Mouse (Mus musculus) embryonic stem cell, embryonic (primary cell): ENCODE results near the gene Gm973.

Source experiments
- CTCF ChIA-PET, 4 experiments: fragments of 300-600 bp in 2 of 4; fragments of 350-600 bp in 2 of 4; sonication (Branson Sonifier 250); formaldehyde crosslinking; loops; one replicate each; lab custom pipeline; 2022; ENCODE audit warnings: inconsistent platforms in 2 of 4; lab: Charles Lee
- POLR2A ChIA-PET, 4 experiments: fragments of 300-600 bp in 2 of 4; fragments of 350-600 bp in 2 of 4; sonication (Branson Sonifier 250); formaldehyde crosslinking; loops; one replicate each; lab custom pipeline; 2022; ENCODE audit warnings: antibody characterized with exemption in 4 of 4, inconsistent platforms in 1 of 4; lab: Charles Lee

Gm973 gene

DNA sequence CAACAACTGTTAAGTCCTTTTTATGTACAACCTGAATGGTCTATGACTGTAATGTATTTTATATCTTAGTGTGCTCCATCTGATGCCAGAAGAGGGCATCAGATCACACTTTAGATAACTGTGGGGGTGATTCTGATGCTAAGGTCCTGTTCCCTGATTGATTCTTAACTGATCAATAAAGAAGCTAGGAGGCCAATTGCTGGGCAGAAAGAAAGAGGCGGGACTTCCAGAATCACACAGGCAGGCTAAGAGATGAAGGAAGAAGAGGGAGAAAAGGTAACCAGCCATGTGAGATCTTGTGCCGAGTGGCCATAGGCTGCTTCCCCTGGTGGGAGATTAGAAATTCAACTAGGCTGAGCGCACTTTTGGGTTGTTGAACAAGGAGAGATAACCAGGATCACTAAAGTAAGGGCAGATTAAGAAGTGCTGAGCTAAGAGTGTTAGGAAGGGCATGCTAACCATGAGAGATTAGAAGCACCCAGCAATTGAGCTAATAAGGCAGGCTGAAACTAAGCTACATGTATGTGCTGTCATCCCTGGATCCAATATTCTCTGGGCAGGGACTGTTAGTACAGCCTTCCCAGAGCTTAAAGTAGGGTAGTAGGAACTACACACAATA is 135.2 kb downstream of the Gm973 start:
- CTCF ChIA-PET = interaction anchor here in 3 of 4 experiments (0.5 to 1.5 kb wide), 4 partner anchors 29 to 66 kb away, joined by 3 to 5 read pairs (median 4); no protein-coding TSS in a partner anchor

DNA sequence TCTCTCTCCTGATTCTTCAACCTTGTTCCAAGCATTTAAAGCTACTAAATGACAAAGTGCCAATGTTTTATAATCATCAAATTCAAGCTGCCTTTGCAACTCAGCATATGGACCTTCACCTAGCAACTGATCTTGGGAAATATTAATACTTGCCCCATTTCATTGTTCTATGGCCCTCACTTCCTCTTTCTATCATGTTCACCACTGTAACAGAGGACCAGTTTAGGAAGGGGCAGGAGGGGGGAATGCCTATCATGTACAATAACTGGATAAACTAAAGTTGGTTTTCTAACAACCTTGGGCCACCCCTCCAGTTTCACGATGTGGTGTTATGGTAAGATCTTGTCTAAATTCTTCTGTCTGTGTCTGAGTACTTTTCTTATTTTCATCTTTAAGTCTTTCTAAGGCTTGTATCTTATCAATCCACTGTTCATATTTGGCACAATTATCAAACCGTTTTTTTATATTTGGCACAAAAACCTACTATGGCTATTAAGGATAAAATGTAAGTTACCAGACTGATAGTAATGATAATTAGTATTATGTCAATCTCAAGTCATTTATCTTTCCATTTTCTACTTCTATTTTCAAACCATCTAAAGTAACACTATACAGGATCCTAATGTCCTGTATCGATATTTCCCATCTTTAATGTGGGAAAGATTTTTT is 137.3 kb downstream of the Gm973 start:
- ChIA-PET CTCF (no interaction called here), POLR2A (interaction anchor here in 1 of 4 experiments (1.0 to 2.3 kb wide), 4 partner anchors 9 to 36 kb away, joined by 3 to 10 read pairs (median 5); no protein-coding TSS in a partner anchor)

More for the DNA sequence above, 135.2 kb downstream of the Gm973 start:
- POLR2A ChIA-PET = interaction anchor here in 3 of 4 experiments (0.5 to 7.6 kb wide), 15 partner anchors 8 to 1297 kb away, joined by 3 to 52 read pairs (median 6); partner anchors contain the start of gene Nop58 (in 2 of the 3)

DNA sequence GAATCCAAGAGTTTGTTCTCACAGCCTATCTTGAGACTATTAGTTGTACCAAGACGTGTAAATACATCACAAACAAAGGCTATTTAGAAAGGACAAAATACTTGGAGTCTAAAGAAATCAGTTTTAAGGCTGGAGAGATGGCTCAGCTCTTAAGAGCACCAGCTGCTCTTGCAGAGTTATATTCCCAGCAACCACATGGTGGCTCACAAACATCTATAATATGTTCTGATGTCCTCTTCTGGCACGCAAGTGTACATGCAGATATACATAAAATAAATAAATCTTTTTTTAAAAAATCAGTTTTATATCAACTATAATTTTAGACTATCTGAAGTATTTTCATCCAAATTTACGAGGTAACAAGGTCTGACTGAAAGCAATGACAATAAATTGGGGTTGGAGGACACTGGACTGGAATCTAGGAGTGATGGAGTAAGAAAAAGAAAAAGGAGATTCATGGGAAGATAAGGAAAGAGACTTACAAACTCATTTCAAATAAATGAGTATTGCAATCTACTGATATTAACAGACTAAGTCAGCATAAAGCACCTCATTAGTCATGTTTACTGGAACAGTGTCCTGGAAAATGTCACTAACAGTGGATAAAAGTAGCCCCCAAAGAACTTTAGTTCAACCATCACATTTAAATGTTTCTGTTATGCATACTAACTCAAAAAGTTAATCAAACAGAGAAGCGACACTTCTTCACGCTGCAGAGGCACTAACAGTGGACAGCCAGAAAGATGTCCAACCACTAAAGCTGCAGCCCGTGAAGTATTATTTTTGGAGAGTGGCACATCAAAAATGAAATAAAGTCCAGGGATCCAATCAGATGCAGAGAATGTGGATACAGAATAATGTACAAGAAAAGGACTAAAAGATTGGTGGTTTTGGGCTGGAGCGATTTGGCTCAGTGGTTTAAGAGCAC is 140.4 kb downstream of the Gm973 start:
- CTCF ChIA-PET = interaction anchor here in 1 of 4 experiments (0.8 kb wide), 1 partner anchor 18 kb away, joined by 3 read pairs; no protein-coding TSS in a partner anchor
- POLR2A ChIA-PET = interaction anchor here in 1 of 4 experiments (0.6 to 1.4 kb wide), 4 partner anchors 10 to 58 kb away, joined by 4 to 6 read pairs (median 4); no protein-coding TSS in a partner anchor

DNA sequence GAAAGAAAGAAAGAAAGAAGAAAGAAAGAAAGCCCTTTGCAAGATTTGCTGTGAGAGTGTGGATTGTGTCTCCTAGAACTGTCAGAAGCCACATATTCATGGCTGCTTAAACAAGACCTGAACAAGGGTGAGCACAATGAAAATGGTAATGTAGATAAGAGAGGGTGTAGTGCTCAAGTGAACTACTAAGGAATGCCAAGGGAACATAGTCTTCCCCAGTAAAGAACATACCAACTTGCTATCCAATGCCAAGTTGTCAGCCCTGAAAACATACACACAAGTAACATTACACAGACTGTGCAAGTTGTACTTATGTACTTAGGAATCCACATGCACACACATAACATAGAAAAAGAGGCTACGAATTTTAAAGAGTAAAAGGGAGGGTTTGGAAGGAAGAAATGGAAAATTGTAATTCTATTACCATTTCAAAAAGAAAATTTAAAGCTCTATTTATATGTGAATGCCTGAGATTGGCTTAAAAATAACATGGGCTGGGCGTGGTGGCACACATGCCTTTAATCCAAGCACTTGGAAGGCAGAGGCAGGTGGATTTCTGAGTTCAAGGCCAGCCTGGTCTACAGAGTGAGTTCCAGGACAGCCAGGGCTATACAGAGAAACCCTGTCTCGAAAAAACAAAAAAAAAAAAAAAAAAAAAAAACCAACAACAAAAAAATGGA is 147.5 kb downstream of the Gm973 start:
- CTCF ChIA-PET = interaction anchor here in 2 of 4 experiments (0.6 to 0.7 kb wide), 2 partner anchors 204 to 230 kb away, joined by 3 to 4 read pairs; no protein-coding TSS in a partner anchor
- POLR2A ChIA-PET = interaction anchor here in 3 of 4 experiments (0.6 to 12.3 kb wide), 12 partner anchors 14 to 714 kb away, joined by 3 to 388 read pairs (median 4); partner anchors contain the start of gene Nop58 (in 2 of the 3)

DNA sequence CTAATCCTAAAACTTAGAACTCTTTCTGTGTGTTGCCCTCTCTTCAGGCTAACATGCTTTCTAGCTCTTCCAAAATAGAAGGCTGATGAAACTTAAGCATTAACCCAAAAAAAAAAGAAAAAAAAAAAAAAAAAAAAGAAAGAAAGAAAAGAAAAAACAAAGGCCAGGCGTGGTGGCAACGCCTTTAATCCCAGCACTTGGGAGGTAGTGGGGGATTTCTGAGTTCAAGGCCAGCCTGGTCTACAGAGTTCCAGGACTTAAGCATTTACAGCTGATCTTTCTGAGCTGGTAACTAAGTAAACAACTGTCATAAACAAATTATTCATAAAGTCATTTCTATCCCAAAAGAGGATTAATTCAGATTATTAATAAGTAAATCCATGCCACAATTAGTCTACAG is 152.8 kb downstream of the Gm973 start:
- ChIA-PET POLR2A (interaction anchor here (0.6 to 12.3 kb wide), 31 partner anchors 8 to 1244 kb away, joined by 3 to 388 read pairs (median 4); partner anchors contain the start of genes Nop58 (in 3 of the 4) and Als2 (in 1 of the 4)), CTCF (interaction anchor here in 3 of 4 experiments (0.5 to 1.3 kb wide), 5 partner anchors 50 to 1372 kb away, joined by 3 to 18 read pairs (median 3); no protein-coding TSS in a partner anchor)

DNA sequence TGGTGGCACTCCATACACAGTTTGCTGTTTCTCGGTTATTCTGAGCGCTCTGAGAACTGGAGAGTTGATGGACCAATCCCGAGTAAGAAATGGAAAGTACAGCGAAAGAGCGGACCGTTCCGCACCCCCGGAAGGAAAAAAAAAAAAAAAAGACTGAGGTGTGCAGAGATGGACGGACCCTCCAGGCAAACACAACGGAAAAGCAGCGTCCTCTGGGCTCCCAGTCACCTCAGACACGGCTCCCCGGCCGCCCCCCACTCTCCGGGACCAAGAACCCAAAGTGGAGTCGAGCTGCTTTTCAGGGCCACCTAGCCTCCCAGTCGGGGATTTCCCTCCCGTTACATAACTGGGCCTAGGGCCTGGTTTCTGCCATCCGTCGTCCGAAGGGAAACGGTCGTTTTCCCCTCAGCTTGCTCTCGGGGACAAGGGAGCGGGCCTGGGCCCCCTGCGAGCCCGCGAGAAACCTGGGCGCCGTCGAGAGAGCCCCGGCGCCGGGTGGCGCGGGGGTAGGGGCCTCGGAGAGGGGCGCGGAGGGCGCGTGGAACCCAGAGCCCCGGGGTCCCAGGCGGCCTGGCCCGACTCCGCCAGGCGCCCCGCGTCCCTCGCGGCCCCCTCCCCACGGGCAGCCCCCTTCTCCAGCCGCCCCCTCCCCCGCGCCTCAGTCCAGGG is 154.0 kb downstream of the Gm973 start:
- ChIA-PET POLR2A (interaction anchor here in 3 of 4 experiments (0.5 to 12.3 kb wide), 17 partner anchors 9 to 540 kb away, joined by 3 to 388 read pairs (median 4); partner anchors contain the start of gene Nop58 (in 2 of the 3)), CTCF (no interaction called here)

DNA sequence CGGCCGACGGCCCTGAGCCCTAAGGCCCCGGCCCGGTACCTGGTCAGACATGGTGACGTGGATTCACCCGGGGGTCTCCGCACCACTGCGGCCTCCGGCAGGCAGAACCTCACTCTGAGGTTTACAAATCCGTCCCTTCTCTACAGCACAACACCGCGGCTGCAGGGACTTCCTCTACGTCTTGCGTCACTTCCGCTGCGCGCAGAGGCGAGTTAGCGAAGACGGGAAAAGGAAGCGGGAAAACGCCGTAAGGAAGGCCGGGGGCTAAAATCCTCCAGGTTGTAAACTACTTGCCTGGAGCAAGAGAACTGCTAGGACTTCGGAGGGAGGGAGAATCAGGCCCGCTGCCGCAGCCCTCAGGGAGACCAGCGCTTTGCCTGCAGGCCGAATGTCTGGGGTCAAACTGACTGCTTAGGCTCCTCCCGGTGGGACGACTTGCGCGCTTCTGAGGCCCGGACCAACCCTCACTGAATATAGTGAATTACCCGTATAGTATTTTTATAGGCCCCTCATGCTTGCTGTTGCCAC is 154.6 kb downstream of the Gm973 start, which contains the start of gene Sumo1:
Gene Sumo1, minus strand, starts transcription at position 194 of the 528 bp plus-strand sequence.
- ChIA-PET POLR2A (interaction anchor here in 2 of 4 experiments (0.8 to 12.3 kb wide), 13 partner anchors 9 to 434 kb away, joined by 3 to 388 read pairs (median 5); partner anchors contain the start of gene Nop58 (in 2 of the 2)), CTCF (no interaction called here)

DNA sequence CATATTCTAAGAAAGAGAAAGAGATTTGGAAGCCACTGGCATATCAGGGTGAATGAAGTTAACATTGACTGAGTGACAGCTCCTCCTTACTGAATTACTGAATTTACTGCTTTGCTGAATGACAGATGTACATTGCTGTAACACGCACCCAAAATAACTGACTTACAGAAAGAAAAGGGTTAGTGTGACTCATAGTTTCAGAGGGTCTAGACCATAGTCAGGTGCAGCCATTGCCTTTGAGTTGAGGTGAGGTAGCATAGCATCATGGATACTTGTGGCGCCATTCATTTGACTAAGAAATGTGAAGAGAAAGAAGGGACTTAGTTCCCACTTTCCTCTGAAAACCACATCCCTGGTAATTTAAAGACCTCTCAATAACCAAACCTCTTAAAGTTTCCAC is 157.6 kb downstream of the Gm973 start:
- CTCF ChIA-PET = no interaction called here
- POLR2A ChIA-PET = interaction anchor here in 2 of 4 experiments (1.0 to 3.5 kb wide), 5 partner anchors 8 to 15 kb away, joined by 3 to 17 read pairs (median 4); partner anchors contain the start of gene Nop58 (in 2 of the 2)

DNA sequence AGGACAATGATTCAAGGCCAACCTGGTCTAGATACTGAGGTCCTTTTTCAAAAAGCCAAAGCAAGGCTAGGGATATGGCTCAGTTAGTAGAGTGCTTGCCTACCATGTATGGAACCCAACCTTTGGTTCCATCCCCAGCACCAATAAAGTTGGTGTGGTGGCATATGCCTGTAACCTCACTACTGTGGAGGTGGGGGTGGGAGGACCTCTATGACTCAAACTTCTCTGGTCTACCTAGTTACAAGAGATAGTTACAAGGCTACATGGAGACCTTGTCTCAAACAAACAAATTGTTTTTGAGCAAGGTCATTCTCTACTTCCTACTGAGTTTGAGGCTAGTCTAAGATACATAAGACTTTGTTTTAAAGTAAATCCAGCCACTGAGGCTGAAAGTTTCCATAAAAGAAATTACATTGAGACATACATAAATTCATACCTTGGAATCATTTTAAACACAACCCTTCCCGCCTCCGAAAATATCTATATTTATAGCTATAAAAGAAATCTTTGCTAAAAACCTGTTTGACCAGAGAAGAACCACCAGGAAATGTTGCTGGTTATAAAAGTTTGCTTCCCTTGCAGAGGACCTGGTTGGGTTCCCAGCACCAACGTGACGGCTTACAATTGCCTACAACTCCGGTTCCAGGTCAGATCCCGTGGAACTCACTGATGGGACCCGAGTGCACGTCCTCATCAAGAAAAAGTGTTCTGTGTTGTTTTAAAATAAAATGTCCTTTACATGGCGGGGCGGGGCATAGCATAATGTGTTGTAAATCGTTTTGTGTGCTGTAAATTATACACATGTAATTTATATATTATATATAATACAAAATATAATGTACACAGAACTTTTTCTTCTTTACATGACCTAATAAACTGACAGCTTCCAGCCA is 168.1 kb downstream of the Gm973 start:
- POLR2A ChIA-PET = interaction anchor here (0.6 to 34.4 kb wide), 62 partner anchors 9 to 1454 kb away, joined by 3 to 1508 read pairs (median 4); partner anchors contain the start of genes Als2 (in 2 of the 4), Stradb (in 2 of the 4), Sumo1 (in 2 of the 4) and Trak2 (in 2 of the 4)

DNA sequence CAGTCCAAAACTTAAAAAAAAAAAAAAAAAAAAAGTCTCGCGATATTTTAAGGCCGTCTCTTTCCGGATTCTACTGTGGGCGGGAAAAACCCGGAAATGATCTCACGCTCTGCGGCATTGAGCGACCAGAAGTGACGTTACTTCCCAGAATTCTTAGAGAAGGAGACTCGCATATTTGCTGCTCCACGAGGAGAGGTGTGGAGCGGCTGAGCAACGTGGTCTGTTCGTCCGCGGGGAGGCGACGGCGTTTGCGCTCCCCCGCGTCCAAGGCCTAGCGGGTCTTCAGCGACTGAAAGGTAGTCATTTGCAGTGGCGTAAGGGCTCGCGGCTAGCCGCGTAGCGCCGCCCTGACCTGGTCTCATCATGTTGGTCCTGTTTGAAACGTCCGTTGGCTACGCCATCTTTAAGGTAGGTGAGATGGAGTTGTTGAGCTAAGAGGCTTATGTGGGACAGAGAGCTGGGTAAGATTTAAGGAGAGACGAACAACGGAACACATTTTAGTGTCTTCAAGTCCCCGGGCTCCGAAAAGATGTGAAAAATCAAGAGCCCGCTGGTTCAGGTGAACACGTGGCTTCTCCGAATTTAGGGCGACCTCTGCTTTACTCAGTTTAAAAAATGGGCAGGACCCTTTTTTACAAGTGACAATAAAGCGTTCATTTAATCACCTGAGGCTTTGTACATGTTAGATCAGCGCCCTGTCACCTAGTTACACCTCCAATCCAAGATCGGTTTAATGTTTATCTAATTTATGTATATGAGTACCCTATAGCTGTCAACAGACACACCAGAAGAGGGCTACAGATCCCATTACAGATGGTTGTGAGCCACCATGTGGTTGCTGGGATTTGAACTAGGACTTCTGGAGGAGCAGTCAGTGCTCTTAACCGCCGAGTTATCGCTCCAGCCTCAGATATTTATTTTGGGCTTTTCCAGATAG is 169.0 kb downstream of the Gm973 start, which contains the start of gene Nop58:
Gene Nop58, plus strand, starts transcription at position 153 of the 937 bp plus-strand sequence.
- ChIA-PET CTCF (interaction anchor here in 3 of 4 experiments (0.6 to 1.2 kb wide), 6 partner anchors 10 to 219 kb away, joined by 4 to 5 read pairs (median 4); no protein-coding TSS in a partner anchor), POLR2A (interaction anchor here (0.5 to 34.4 kb wide), 82 partner anchors 7 to 1455 kb away, joined by 3 to 1508 read pairs (median 4); partner anchors contain the start of genes Als2 (in 2 of the 4), Stradb (in 2 of the 4), Sumo1 (in 2 of the 4) and Trak2 (in 2 of the 4))

More for the DNA sequence above, 168.1 kb downstream of the Gm973 start:
- CTCF ChIA-PET = interaction anchor here in 3 of 4 experiments (0.6 to 1.2 kb wide), 6 partner anchors 11 to 218 kb away, joined by 4 to 5 read pairs (median 4); no protein-coding TSS in a partner anchor
